ENCODE assay signal across 8 mouse cellular contexts in genomic region chr17:34023678-34024077, GRCm38 (mm10). TPM values are rescaled to one million over a fixed set of nuclear protein-coding genes. Genes with fewer than 3 reads are reported as not detected.
DNase-seq lines count a peak whose midpoint lies in the region; ATAC-seq and TF ChIP-seq lines count a peak whose summit lies in the region.

No protein-coding gene starts in this region.

- H3K4me1 ChIP-seq in heart, embryonic 11.5 days (ENCODE audit: control insufficient read depth, insufficient read depth, low read length) = peaks cover 32% of the 10 kb centered on the region
- peaks cover 51% of the 10 kb centered on the region for H3K4me1 ChIP-seq in G1E (ENCODE audit: insufficient read depth, low read depth, low read length)
- peaks cover 22% of the 10 kb centered on the region for H3K4me1 ChIP-seq in heart, postnatal 0 days (ENCODE audit: control insufficient read depth, insufficient read depth)

- 66% methylated on average over 9 of the region's 9 CpGs for WGBS in heart, embryonic 11.5 days (ENCODE audit: insufficient replicate concordance)
- WGBS in heart, postnatal 0 days = 61% methylated on average over 9 of the region's 9 CpGs
- WGBS in macrophage (ENCODE audit: missing documents) = 74% methylated on average over 9 of the region's 9 CpGs

- no peaks in the 10 kb centered on the region for H3K27me3 ChIP-seq in heart, embryonic 11.5 days (ENCODE audit: control insufficient read depth, insufficient read depth, low read length)
- no peaks in the 10 kb centered on the region for H3K27me3 ChIP-seq in G1E (ENCODE audit: insufficient read depth, low read length)
- no peaks in the 10 kb centered on the region for H3K27me3 ChIP-seq in heart, postnatal 0 days (ENCODE audit: control insufficient read depth, insufficient read depth, low read length)

- no peak for ATAC-seq in heart, embryonic 11.5 days (replicated peaks; ENCODE audit: insufficient number of reproducible peaks, low FRiP score, low TSS enrichment)
- no peak for ATAC-seq in G1E (ENCODE audit: extremely low read depth, insufficient number of reproducible peaks, low FRiP score, poor library complexity, severe bottlenecking)
- ATAC-seq in heart, postnatal 0 days (ENCODE audit: insufficient read depth, low read depth) = no peak

- H3K9me3 ChIP-seq in heart, embryonic 11.5 days (replicated peaks; ENCODE audit: control insufficient read depth, low read length) = no peaks in the 10 kb centered on the region; the same call in 1 of the 2 replicates
- H3K9me3 ChIP-seq in G1E (replicated peaks) = peaks cover 36% of the 10 kb centered on the region
- 0 out of 2 replicates have a peak, but pooled peaks cover 4% of the 10 kb centered on the region for H3K9me3 ChIP-seq in heart, postnatal 0 days (replicated peaks; ENCODE audit: control insufficient read depth, low read length)

- intact Hi-C loops in left cerebral cortex, postnatal 4 days (cut with DNase I) = loop anchor here (5.0 kb wide), 1 partner anchor 66 kb away; the partner anchor contains the start of genes Rps18 and Vps52

- peaks cover 18% of the 10 kb centered on the region for H3K36me3 ChIP-seq in heart, embryonic 11.5 days (ENCODE audit: control insufficient read depth, insufficient read depth, low read length)
- H3K36me3 ChIP-seq in G1E (replicated peaks) (peaks cover 61% of the 10 kb centered on the region), macrophage (ENCODE audit: inconsistent target) (peaks cover 23% of the 10 kb centered on the region)
- H3K36me3 ChIP-seq in heart, postnatal 0 days (replicated peaks; ENCODE audit: control insufficient read depth, insufficient read depth, low read length) = peaks cover 13% of the 10 kb centered on the region

- H3K4me3 ChIP-seq in heart, embryonic 11.5 days (ENCODE audit: low read depth, low read length) = peak overlapping the region; percentile 87
- peak overlapping the region; percentile 83 for H3K4me3 ChIP-seq in G1E (ENCODE audit: low read depth, low read length)
- H3K4me3 ChIP-seq in heart, postnatal 0 days (ENCODE audit: low read depth, low read length) = peak overlapping the region; percentile 76
- H3K4me3 ChIP-seq in macrophage (ENCODE audit: inconsistent target) = peak overlapping the region; percentile 51

- H3K9ac ChIP-seq in heart, embryonic 11.5 days (ENCODE audit: low read depth, low read length) = peak overlapping the region; percentile 96
- H3K9ac ChIP-seq in heart, postnatal 0 days (replicated peaks; ENCODE audit: low read depth, low read length) = peak overlapping the region; percentile 89; the same call in 1 of the 2 replicates

- peaks cover 2% of the 10 kb centered on the region; the same call in 1 of the 2 replicates for H3K79me2 ChIP-seq in macrophage (ENCODE audit: inconsistent target)

- TF ChIP-seq CTCF in G1E (IDR thresholded peaks at IDR 0.05; ENCODE audit: low read depth, low read length) = no peak
- no peak for TF ChIP-seq CTCF in heart, postnatal 0 days (IDR thresholded peaks at IDR 0.05; ENCODE audit: low read depth)

- no peak for DNase-seq in heart, adult 8-10 months (ENCODE audit: low spot score)
- no peak for DNase-seq in G1E (ENCODE audit: low spot score)
- no peak for DNase-seq in heart, postnatal 0 days (ENCODE audit: low spot score)
- DNase-seq in thymus, postnatal 14 days = no peak
- DNase-seq in left cerebral cortex, postnatal 4 days = no peak
- no peak for DNase-seq in thymus, postnatal 4 days

- TF ChIP-seq EP300 in heart, postnatal 0 days (IDR thresholded peaks at IDR 0.05; ENCODE audit: low read depth) = no peak

- H3K27ac ChIP-seq in heart, embryonic 11.5 days (ENCODE audit: low read depth, low read length) = 0 out of 2 replicates have a peak overlapping the region, but pooled peaks have one; percentile 88
- H3K27ac ChIP-seq in heart, postnatal 0 days (ENCODE audit: low read depth) = peak overlapping the region; percentile 85; the same call in 1 of the 2 replicates
- no peak overlapping the region for H3K27ac ChIP-seq in macrophage

- H3K4me2 ChIP-seq in heart, embryonic 11.5 days = peak overlapping the region; percentile 94
- H3K4me2 ChIP-seq in heart, postnatal 0 days (ENCODE audit: low read depth, low read length) = peak overlapping the region; percentile 97

RNA-seq across cellular contexts. Expression of gene Ring1, which starts 0.8 kb away (rescaled TPM):
- 3.9 and 4.4 TPM in 2 replicates for polyA plus RNA-seq in heart, embryonic 11.5 days (2014; fragmentation: Nextera tagmentation; extraction: Ambion mirVana)
- total RNA-seq in heart, adult 8-10 months (2022) = 10 to 100 TPM; 11.9 to 18.1 (median 14.1) TPM
- 8.4 and 9.7 TPM in 2 replicates for total RNA-seq in G1E (2014; fragmentation: Nextera tagmentation)
- total RNA-seq in G1E (2017) = 10.9 and 13.1 TPM in 2 replicates
- 46.4 and 59.9 TPM in 2 replicates for polyA plus RNA-seq in G1E (2012)
- 22.5 and 48.5 TPM in 2 replicates for total RNA-seq in heart, postnatal 0 days (2014; rRNA removed; ENCODE audit: low replicate concordance)
- 10.3 and 11.9 TPM in 2 replicates for polyA plus RNA-seq in heart, postnatal 0 days (2015; fragmentation: Nextera tagmentation; extraction: Ambion mirVana)
- total RNA-seq in macrophage (2018; cell fraction: chromatin; rRNA removed) = 10 to 100 TPM in 25 of 26 experiments, 1 to 10 TPM in 1; 9.7 to 64.1 (median 30.8) TPM
- total RNA-seq in macrophage (2018; cell fraction: cytosol; rRNA removed) = 10 to 100 TPM in 24 of 26 experiments, 1 to 10 TPM in 2; 7.9 to 17.6 (median 13.5) TPM
- 10 to 100 TPM in 25 of 26 experiments, 1 to 10 TPM in 1; 8.8 to 35.2 (median 21.2) TPM for total RNA-seq in macrophage (2018; cell fraction: nucleus; rRNA removed)
- 12.0 to 17.2 TPM (median 17.1 TPM) in 3 replicates for polyA plus RNA-seq in macrophage (2018)
- 10 to 100 TPM; 23.6 to 28.2 TPM for total RNA-seq in left cerebral cortex, postnatal 4 days (2021)

RNA-seq across cellular contexts. Expression of gene H2-Ke6, which starts 4.2 kb away (rescaled TPM):
- polyA plus RNA-seq in heart, embryonic 11.5 days (2014; fragmentation: Nextera tagmentation; extraction: Ambion mirVana) = 29.4 and 35.5 TPM in 2 replicates
- 100 to 1,000 TPM; 134 to 149 (median 137) TPM for total RNA-seq in heart, adult 8-10 months (2022)
- total RNA-seq in G1E (2014; fragmentation: Nextera tagmentation) (77.5 and 87.1 TPM in 2 replicates), G1E (2017) (44.7 and 45.9 TPM in 2 replicates)
- polyA plus RNA-seq in G1E (2012) (58.6 and 78.0 TPM in 2 replicates), macrophage (2018) (28.2 to 38.3 TPM (median 35.6 TPM) in 3 replicates)
- 80.6 and 101 TPM in 2 replicates for total RNA-seq in heart, postnatal 0 days (2014; rRNA removed; ENCODE audit: low replicate concordance)
- polyA plus RNA-seq in heart, postnatal 0 days (2015; fragmentation: Nextera tagmentation; extraction: Ambion mirVana) = 58.5 and 64.6 TPM in 2 replicates
- 100 to 1,000 TPM in 1 of 26 experiments, 10 to 100 TPM in 25; 15.1 to 108 (median 44.2) TPM for total RNA-seq in macrophage (2018; cell fraction: chromatin; rRNA removed)
- total RNA-seq in macrophage (2018; cell fraction: cytosol; rRNA removed) = 10 to 100 TPM; 14.0 to 39.8 (median 25.1) TPM
- total RNA-seq in macrophage (2018; cell fraction: nucleus; rRNA removed) = 100 to 1,000 TPM in 1 of 26 experiments, 10 to 100 TPM in 25; 13.8 to 109 (median 44.0) TPM
- 10 to 100 TPM; 41.6 to 45.2 TPM for total RNA-seq in left cerebral cortex, postnatal 4 days (2021)

RNA-seq across cellular contexts. Expression of gene Slc39a7, which starts 7.8 kb away (rescaled TPM):
- polyA plus RNA-seq in heart, embryonic 11.5 days (2014; fragmentation: Nextera tagmentation; extraction: Ambion mirVana) = 61.4 and 67.2 TPM in 2 replicates
- 10 to 100 TPM; 64.1 to 79.1 (median 73.2) TPM for total RNA-seq in heart, adult 8-10 months (2022)
- total RNA-seq in G1E (2014; fragmentation: Nextera tagmentation) (16.9 and 17.5 TPM in 2 replicates), G1E (2017) (58.0 and 60.1 TPM in 2 replicates)
- polyA plus RNA-seq in G1E (2012) (66.0 and 98.1 TPM in 2 replicates), macrophage (2018) (67.7 to 120 TPM (median 117 TPM) in 3 replicates)
- 88.7 and 97.2 TPM in 2 replicates for total RNA-seq in heart, postnatal 0 days (2014; rRNA removed; ENCODE audit: low replicate concordance)
- 79.7 and 85.4 TPM in 2 replicates for polyA plus RNA-seq in heart, postnatal 0 days (2015; fragmentation: Nextera tagmentation; extraction: Ambion mirVana)
- 100 to 1,000 TPM in 3 of 26 experiments, 10 to 100 TPM in 23; 49.7 to 112 (median 78.2) TPM for total RNA-seq in macrophage (2018; cell fraction: chromatin; rRNA removed)
- 100 to 1,000 TPM in 18 of 26 experiments, 10 to 100 TPM in 8; 68.6 to 145 (median 112) TPM for total RNA-seq in macrophage (2018; cell fraction: cytosol; rRNA removed)
- 100 to 1,000 TPM in 23 of 26 experiments, 10 to 100 TPM in 3; 68.0 to 195 (median 139) TPM for total RNA-seq in macrophage (2018; cell fraction: nucleus; rRNA removed)
- total RNA-seq in left cerebral cortex, postnatal 4 days (2021) = 10 to 100 TPM; 96.3 to 98.7 TPM

RNA-seq across cellular contexts. Expression of gene Rxrb, which starts 7.9 kb away (rescaled TPM):
- 13.8 and 14.6 TPM in 2 replicates for polyA plus RNA-seq in heart, embryonic 11.5 days (2014; fragmentation: Nextera tagmentation; extraction: Ambion mirVana)
- total RNA-seq in heart, adult 8-10 months (2022) = 10 to 100 TPM; 33.4 to 46.3 (median 42.3) TPM
- total RNA-seq in G1E (2014; fragmentation: Nextera tagmentation) (27.7 and 29.7 TPM in 2 replicates), G1E (2017) (30.5 and 34.7 TPM in 2 replicates)
- polyA plus RNA-seq in G1E (2012) (175 and 211 TPM in 2 replicates), macrophage (2018) (15.5 to 33.4 TPM (median 20.0 TPM) in 3 replicates)
- total RNA-seq in heart, postnatal 0 days (2014; rRNA removed; ENCODE audit: low replicate concordance) = 29.4 and 36.6 TPM in 2 replicates
- polyA plus RNA-seq in heart, postnatal 0 days (2015; fragmentation: Nextera tagmentation; extraction: Ambion mirVana) = 28.4 and 31.2 TPM in 2 replicates
- total RNA-seq in macrophage (2018; cell fraction: chromatin; rRNA removed) = 100 to 1,000 TPM in 1 of 26 experiments, 10 to 100 TPM in 25; 23.5 to 101 (median 45.8) TPM
- total RNA-seq in macrophage (2018; cell fraction: cytosol; rRNA removed) = 10 to 100 TPM; 14.5 to 38.3 (median 25.9) TPM
- total RNA-seq in macrophage (2018; cell fraction: nucleus; rRNA removed) = 10 to 100 TPM; 18.8 to 62.7 (median 32.1) TPM
- 10 to 100 TPM; 80.7 to 84.9 TPM for total RNA-seq in left cerebral cortex, postnatal 4 days (2021)

RNA-seq across cellular contexts. Expression of gene Col11a2, which starts 15.6 kb away (rescaled TPM):
- 0.31 and 0.70 TPM in 2 replicates for polyA plus RNA-seq in heart, embryonic 11.5 days (2014; fragmentation: Nextera tagmentation; extraction: Ambion mirVana)
- total RNA-seq in heart, adult 8-10 months (2022) = 1 to 10 TPM in 3 of 4 experiments, under 1 TPM in 1; 0.87 to 1.3 (median 1.2) TPM
- 0.45 and 0.92 TPM in 2 replicates for total RNA-seq in G1E (2014; fragmentation: Nextera tagmentation)
- total RNA-seq in G1E (2017) = 0.58 and 1.6 TPM in 2 replicates
- 1.9 and 2.3 TPM in 2 replicates for polyA plus RNA-seq in G1E (2012)
- 1.4 and 1.9 TPM in 2 replicates for total RNA-seq in heart, postnatal 0 days (2014; rRNA removed; ENCODE audit: low replicate concordance)
- 0.25 and 0.29 TPM in 2 replicates for polyA plus RNA-seq in heart, postnatal 0 days (2015; fragmentation: Nextera tagmentation; extraction: Ambion mirVana)
- total RNA-seq in macrophage (2018; cell fraction: chromatin; rRNA removed) = 100 to 1,000 TPM in 1 of 26 experiments, 10 to 100 TPM in 9, 1 to 10 TPM in 16; 2.6 to 133 (median 8.6) TPM
- total RNA-seq in macrophage (2018; cell fraction: cytosol; rRNA removed) = 1 to 10 TPM in 16 of 26 experiments, under 1 TPM in 10; 0.34 to 5.4 (median 1.4) TPM
- 10 to 100 TPM in 6 of 26 experiments, 1 to 10 TPM in 20; 1.2 to 21.1 (median 3.6) TPM for total RNA-seq in macrophage (2018; cell fraction: nucleus; rRNA removed)
- 0.79 to 1.6 TPM (median 1.2 TPM) in 3 replicates for polyA plus RNA-seq in macrophage (2018)
- 1 to 10 TPM; 6.8 to 9.8 TPM for total RNA-seq in left cerebral cortex, postnatal 4 days (2021)
